18 mouse cellular contexts compared by ENCODE assay signal in the genomic region with DNA sequence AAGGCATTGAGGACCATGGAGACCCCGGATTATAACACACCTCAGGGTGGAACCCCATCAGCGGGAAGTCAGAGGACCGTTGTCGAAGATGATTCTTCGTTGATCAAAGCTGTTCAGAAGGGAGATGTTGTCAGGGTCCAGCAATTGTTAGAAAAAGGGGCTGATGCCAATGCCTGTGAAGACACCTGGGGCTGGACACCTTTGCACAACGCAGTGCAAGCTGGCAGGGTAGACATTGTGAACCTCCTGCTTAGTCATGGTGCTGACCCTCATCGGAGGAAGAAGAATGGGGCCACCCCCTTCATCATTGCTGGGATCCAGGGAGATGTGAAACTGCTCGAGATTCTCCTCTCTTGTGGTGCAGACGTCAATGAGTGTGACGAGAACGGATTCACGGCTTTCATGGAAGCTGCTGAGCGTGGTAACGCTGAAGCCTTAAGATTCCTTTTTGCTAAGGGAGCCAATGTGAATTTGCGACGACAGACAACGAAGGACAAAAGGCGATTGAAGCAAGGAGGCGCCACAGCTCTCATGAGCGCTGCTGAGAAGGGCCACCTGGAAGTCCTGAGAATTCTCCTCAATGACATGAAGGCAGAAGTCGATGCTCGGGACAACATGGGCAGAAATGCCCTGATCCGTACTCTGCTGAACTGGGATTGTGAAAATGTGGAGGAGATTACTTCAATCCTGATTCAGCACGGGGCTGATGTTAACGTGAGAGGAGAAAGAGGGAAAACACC. TPM values are rescaled to one million over a fixed set of nuclear protein-coding genes. Genes with fewer than 3 reads are reported as not detected.
DNase-seq lines count a peak whose midpoint lies in the region; ATAC-seq and TF ChIP-seq lines count a peak whose summit lies in the region.
"Had no signal": no experiment of that assay in that cellular context is flagged by ENCODE, and none has a peak within 500 bp of the region (broad histone marks: within the 10 kb centered on the region; RNA-seq: fewer than 3 reads in every experiment).

No protein-coding gene starts in this region.

- no peak overlapping the region for H3K27ac ChIP-seq in kidney, postnatal 0 days
- no peak overlapping the region for H3K27ac ChIP-seq in kidney, embryonic 15.5 days
- H3K27ac ChIP-seq: forebrain, embryonic 15.5 days; hindbrain, embryonic 15.5 days; limb, embryonic 15.5 days had no signal

- no peaks in the 10 kb centered on the region for H3K9me3 ChIP-seq in erythroblast, embryonic 14.5 days (ENCODE audit: control insufficient read depth, low read length)
- H3K9me3 ChIP-seq in kidney, postnatal 0 days (replicated peaks; ENCODE audit: low read length) = no peaks in the 10 kb centered on the region
- H3K9me3 ChIP-seq in kidney, embryonic 15.5 days (replicated peaks) = no peaks in the 10 kb centered on the region
- H3K9me3 ChIP-seq: forebrain, embryonic 15.5 days; G1E; hindbrain, embryonic 15.5 days; limb, embryonic 15.5 days had no signal

- DNase-seq in kidney, postnatal 0 days (ENCODE audit: low spot score) = no peak
- DNase-seq in lung, adult 2 months = peak; percentile 9
- DNase-seq in lung, postnatal 36 days = peak; percentile 47
- DNase-seq in thymus, postnatal 10 days (ENCODE audit: low spot score in 2 of 2) = no peak
- no peak for DNase-seq in yolk sac, embryonic 10.5 days (ENCODE audit: low spot score)
- DNase-seq: cerebellum, adult 9-11 months; heart, adult 18-20 months; kidney, adult 18-20 months; right cerebral cortex, adult 18-20 months; thymus, postnatal 36 days had no signal

- H3K4me2 ChIP-seq in kidney, postnatal 0 days (ENCODE audit: low read length) = no peak overlapping the region
- no peak overlapping the region for H3K4me2 ChIP-seq in kidney, embryonic 15.5 days
- H3K4me2 ChIP-seq: forebrain, embryonic 15.5 days; hindbrain, embryonic 15.5 days; limb, embryonic 15.5 days had no signal

- TF ChIP-seq CTCF in kidney, postnatal 0 days (IDR thresholded peaks at IDR 0.05; ENCODE audit: low read depth) = peak; percentile 24; the same call in 1 of the 2 replicates
- no peak for TF ChIP-seq CTCF in lung, adult 2 months (IDR thresholded peaks at IDR 0.05; ENCODE audit: insufficient read depth, low read length)

- H3K36me3 ChIP-seq in erythroblast, embryonic 14.5 days (ENCODE audit: control insufficient read depth) = peaks cover 53% of the 10 kb centered on the region
- 0 out of 2 replicates have a peak, but pooled peaks cover 6% of the 10 kb centered on the region for H3K36me3 ChIP-seq in kidney, postnatal 0 days (ENCODE audit: insufficient read depth, low read length)
- H3K36me3 ChIP-seq in kidney, embryonic 15.5 days = no peaks in the 10 kb centered on the region
- H3K36me3 ChIP-seq: limb, embryonic 15.5 days had no signal

- no peak for TF ChIP-seq POLR2A in lung, adult 2 months (IDR thresholded peaks at IDR 0.05; ENCODE audit: borderline replicate concordance, extremely low read depth, low read depth, low read length)

- ATAC-seq in erythroblast, adult 5-6 weeks (replicated peaks; ENCODE audit: low FRiP score, poor library complexity, severe bottlenecking) = no peak
- ATAC-seq in kidney, postnatal 0 days (replicated peaks; ENCODE audit: low FRiP score, low read depth) = no peak
- no peak for ATAC-seq in kidney, embryonic 15.5 days (replicated peaks; ENCODE audit: low FRiP score)
- ATAC-seq: CD4-positive, CD25-positive, alpha-beta regulatory T cell, adult 4 months; forebrain, embryonic 15.5 days had no signal

- H3K4me1 ChIP-seq in erythroblast, embryonic 14.5 days (ENCODE audit: control insufficient read depth) = peaks cover 58% of the 10 kb centered on the region
- peaks cover 12% of the 10 kb centered on the region; the same call in 1 of the 2 replicates for H3K4me1 ChIP-seq in kidney, postnatal 0 days (replicated peaks; ENCODE audit: insufficient read depth, low read length)
- H3K4me1 ChIP-seq in kidney, embryonic 15.5 days = peaks cover 20% of the 10 kb centered on the region
- peaks cover 9% of the 10 kb centered on the region; the same call in 1 of the 2 replicates for H3K4me1 ChIP-seq in lung, adult 2 months (ENCODE audit: control insufficient read depth, insufficient read depth, low read length)

- H3K9ac ChIP-seq in kidney, postnatal 0 days (ENCODE audit: low read depth, low read length) = no peak overlapping the region
- no peak overlapping the region for H3K9ac ChIP-seq in kidney, embryonic 15.5 days
- H3K9ac ChIP-seq: forebrain, embryonic 15.5 days; hindbrain, embryonic 15.5 days; limb, embryonic 15.5 days had no signal

- WGBS in kidney, postnatal 0 days = 71% methylated on average over 25 of the region's 25 CpGs
- WGBS in kidney, embryonic 15.5 days = 76% methylated on average over 25 of the region's 25 CpGs
- WGBS in lung, adult 2 months = 60% methylated on average over 25 of the region's 25 CpGs

- H3K27me3 ChIP-seq in erythroblast, embryonic 14.5 days (ENCODE audit: control insufficient read depth) = no peaks in the 10 kb centered on the region
- no peaks in the 10 kb centered on the region for H3K27me3 ChIP-seq in kidney, postnatal 0 days (ENCODE audit: insufficient read depth, low read length)
- H3K27me3 ChIP-seq in kidney, embryonic 15.5 days = no peaks in the 10 kb centered on the region
- H3K27me3 ChIP-seq: forebrain, embryonic 15.5 days; hindbrain, embryonic 15.5 days; limb, embryonic 15.5 days had no signal

- peak overlapping the region; percentile 23 for H3K4me3 ChIP-seq in erythroblast, embryonic 14.5 days (replicated peaks)
- no peak overlapping the region for H3K4me3 ChIP-seq in kidney, postnatal 0 days (replicated peaks; ENCODE audit: low read depth, low read length)
- no peak overlapping the region for H3K4me3 ChIP-seq in kidney, embryonic 15.5 days (replicated peaks)
- no peak overlapping the region for H3K4me3 ChIP-seq in lung, adult 2 months (replicated peaks; ENCODE audit: extremely low read depth, low read depth, low read length)
- H3K4me3 ChIP-seq: forebrain, embryonic 15.5 days; hindbrain, embryonic 15.5 days; limb, embryonic 15.5 days had no signal

RNA-seq across cellular contexts. Expression of a gene that starts 4.7 kb away (rescaled TPM):
- 0.71 and 1.4 TPM in 2 replicates for polyA plus RNA-seq in erythroblast, embryonic 14.5 days (2012)
- total RNA-seq in erythroblast, adult 5-6 weeks (2015; ENCODE audit: low replicate concordance) = 171 and 180 TPM in 2 replicates
- total RNA-seq in erythroblast, adult 5-6 weeks (2017; ENCODE audit: low replicate concordance) = 259 and 394 TPM in 2 replicates
- 10.8 TPM in 2 replicates for polyA plus RNA-seq in kidney, postnatal 0 days (2015; fragmentation: Nextera tagmentation; extraction: Ambion mirVana)
- 10.4 and 11.6 TPM in 2 replicates for polyA plus RNA-seq in kidney, embryonic 15.5 days (2015; fragmentation: Nextera tagmentation; extraction: Ambion mirVana)
- 4.7 and 10.1 TPM in 2 replicates for polyA plus RNA-seq in lung, adult 2 months (2012; rRNA removed)

RNA-seq across cellular contexts. Expression of a gene that starts 13.7 kb away (rescaled TPM):
- not detected in 2 replicates for polyA plus RNA-seq in erythroblast, embryonic 14.5 days (2012)
- total RNA-seq in erythroblast, adult 5-6 weeks (2015; ENCODE audit: low replicate concordance) = not detected in 2 replicates
- total RNA-seq in erythroblast, adult 5-6 weeks (2017; ENCODE audit: low replicate concordance) = 0.56 TPM in 1 of 2 replicates, not detected in the other
- polyA plus RNA-seq in kidney, postnatal 0 days (2015; fragmentation: Nextera tagmentation; extraction: Ambion mirVana) = 4.0 and 5.4 TPM in 2 replicates
- polyA plus RNA-seq in kidney, embryonic 15.5 days (2015; fragmentation: Nextera tagmentation; extraction: Ambion mirVana) = 4.7 and 4.9 TPM in 2 replicates
- polyA plus RNA-seq in lung, adult 2 months (2012; rRNA removed) = 0.71 and 0.76 TPM in 2 replicates
- total RNA-seq: G1E had no signal
- polyA plus RNA-seq: G1E had no signal

Comparison
In these comparisons a context has a peak if more than half of its experiments do, and no peak if none do; other contexts are left out.
1. DNase-seq: peak in lung, adult 2 months (single experiment) and lung, postnatal 36 days (single experiment); none in kidney, postnatal 0 days (single experiment), thymus, postnatal 10 days (0 of 2) and yolk sac, embryonic 10.5 days (single experiment).